Mouse (Mus musculus): ENCODE results near the gene Aspn.

DNA sequence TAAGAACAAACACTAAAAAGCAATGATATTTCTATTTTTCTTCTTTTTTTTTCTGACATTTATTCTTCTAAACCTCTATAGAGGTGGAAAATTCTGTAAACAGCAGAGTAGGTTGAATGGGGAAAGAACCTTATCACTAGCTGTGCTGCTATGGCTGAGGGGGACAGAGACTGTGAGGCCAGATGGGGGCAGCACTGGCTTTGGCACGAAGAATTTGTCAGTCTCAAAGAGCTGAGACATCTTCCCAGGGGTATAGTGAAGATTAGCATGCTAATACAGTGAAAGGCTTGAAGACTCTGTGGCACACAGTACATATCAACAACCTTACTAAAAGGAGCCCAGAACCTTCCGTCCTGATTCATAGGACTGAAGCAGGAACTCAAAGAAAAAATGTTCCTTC, 14.9 kb downstream of the Aspn start:
- TF ChIP-seq CTCF (IDR thresholded peaks at IDR 0.05) (peak; percentile 71), POLR2A (IDR thresholded peaks at IDR 0.05; ENCODE audit: insufficient read depth, low read depth, low read length) (no peak), EP300 (IDR thresholded peaks at IDR 0.05; ENCODE audit: insufficient read depth, low read depth, low read length) (0 out of 2 replicates have a peak, but pooled peaks have one; percentile 13)

Measured in heart, adult 2 months (tissue).